Mouse (Mus musculus) gastrocnemius, postnatal 4 days (tissue): Measurements from ENCODE around the gene Moxd1. TPM values are rescaled to one million over a fixed set of nuclear protein-coding genes. Genes with fewer than 3 reads are reported as not detected.

Source experiments
- total RNA-seq, 2 experiments: library from RNA; stranded (reverse); gene quantifications; 2 replicates each; pipeline ENCODE4 v1.2.3; 2021

Moxd1 gene
- total RNA-seq, 2 experiments from 2014 or later: 5.8 TPM

Other genes starting within 250 kb of the Moxd1 start
- not detected for gene Taar6, start 237.9 kb upstream of the Moxd1 start, total RNA-seq
- not detected for gene Taar7a, start 230.0 kb upstream of the Moxd1 start, total RNA-seq
- gene Taar7b, start 223.6 kb upstream of the Moxd1 start, total RNA-seq: not detected
- gene Taar7d, start 196.3 kb upstream of the Moxd1 start, total RNA-seq: not detected
- not detected for gene Taar7e, start 185.9 kb upstream of the Moxd1 start, total RNA-seq
- gene Taar7f, start 174.0 kb upstream of the Moxd1 start, total RNA-seq: not detected
- not detected for gene Taar8a, start 147.0 kb upstream of the Moxd1 start, total RNA-seq
- gene Taar8b, start 131.2 kb upstream of the Moxd1 start, total RNA-seq: not detected
- gene Taar8c, start 121.6 kb upstream of the Moxd1 start, total RNA-seq: not detected
- not detected for gene Taar9, start 114.0 kb upstream of the Moxd1 start, total RNA-seq
- gene Stx7, start 74.2 kb upstream of the Moxd1 start, total RNA-seq: 10 to 100 TPM; 37.3 to 41.6 TPM